Mouse (Mus musculus): ENCODE results near the gene Aff3. TPM values are rescaled to one million over a fixed set of nuclear protein-coding genes. Genes with fewer than 3 reads are reported as not detected.

Aff3 gene
- polyA plus RNA-seq, 1 experiment = not detected

DNA sequence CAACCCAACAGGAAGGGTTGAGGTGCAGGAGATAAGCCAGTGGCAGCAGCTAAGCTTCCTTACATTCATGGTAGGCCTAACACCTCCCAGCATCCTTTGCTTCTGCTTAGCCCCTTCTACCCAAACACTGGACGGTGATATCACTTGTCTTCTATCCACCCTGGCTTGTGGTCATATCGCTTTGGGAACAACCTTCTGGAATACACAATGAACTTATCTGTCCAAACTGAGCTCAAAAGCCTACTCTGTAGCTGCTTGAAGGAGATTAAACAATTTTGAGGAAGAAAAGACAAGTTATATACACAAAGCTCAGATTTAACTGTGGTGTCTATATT, 343.8 kb downstream of the Aff3 start:
- H3K27ac ChIP-seq (ENCODE audit: insufficient read depth, low read depth, low read length) = no peak overlapping the region
- 95% methylated on average over 2 of the region's 2 CpGs for WGBS
- peaks cover 8% of the 10 kb centered on the region; the same call in 1 of the 2 replicates for H3K4me1 ChIP-seq (ENCODE audit: control insufficient read depth, insufficient read depth, low read length)
- no peak overlapping the region for H3K4me3 ChIP-seq (ENCODE audit: insufficient read depth, low read depth, low read length)
- no peak for TF ChIP-seq CTCF (IDR thresholded peaks at IDR 0.05; ENCODE audit: insufficient read depth, low read depth, low read length)
- no peak for TF ChIP-seq POLR2A (IDR thresholded peaks at IDR 0.05; ENCODE audit: insufficient read depth, low read depth, low read length)

DNA sequence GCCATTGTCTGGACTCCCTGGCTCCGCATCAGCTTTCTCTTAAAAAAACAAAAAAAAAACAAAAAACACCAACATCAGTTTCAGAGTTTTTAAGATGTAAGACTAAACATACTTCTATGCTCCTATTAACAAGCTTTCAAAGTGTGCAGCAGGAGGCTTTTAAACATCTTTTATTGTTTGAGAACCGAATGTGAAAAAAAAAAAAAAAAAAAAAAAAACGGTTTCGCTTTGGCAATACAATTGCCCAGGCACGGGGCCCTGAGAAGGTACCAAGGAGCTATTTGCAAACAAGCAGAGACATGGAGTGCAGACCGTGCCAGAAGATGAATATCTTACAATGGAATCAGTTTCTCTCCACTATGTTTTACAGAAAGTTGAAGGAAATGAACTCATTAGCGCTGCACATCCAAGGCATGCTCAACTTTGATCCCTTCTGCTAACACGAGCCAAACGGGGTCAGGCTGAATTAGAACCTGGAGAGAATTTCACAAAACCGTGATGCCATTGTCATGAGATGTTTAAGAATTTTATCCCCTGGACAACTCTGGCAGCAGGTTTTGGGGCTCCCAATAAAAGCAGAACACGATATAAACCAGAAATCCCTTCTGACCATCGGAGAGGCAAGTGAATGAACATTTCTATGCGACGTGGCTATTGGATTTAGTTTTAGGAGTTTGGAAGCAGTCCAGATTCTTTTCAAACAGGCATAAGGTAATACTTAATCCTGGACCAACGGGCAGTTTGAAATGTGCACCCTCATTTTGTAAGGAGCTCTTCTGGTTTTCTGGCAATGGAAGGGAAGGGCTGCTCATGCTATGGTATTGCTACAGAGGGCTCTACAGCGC, 344.4 kb downstream of the Aff3 start:
- peaks cover 8% of the 10 kb centered on the region; the same call in 1 of the 2 replicates for H3K4me1 ChIP-seq (ENCODE audit: control insufficient read depth, insufficient read depth, low read length)
- no peak overlapping the region for H3K4me3 ChIP-seq (ENCODE audit: insufficient read depth, low read depth, low read length)
- TF ChIP-seq CTCF (IDR thresholded peaks at IDR 0.05; ENCODE audit: insufficient read depth, low read depth, low read length) (no peak), POLR2A (IDR thresholded peaks at IDR 0.05; ENCODE audit: insufficient read depth, low read depth, low read length) (no peak)
- no peak overlapping the region for H3K27ac ChIP-seq (ENCODE audit: insufficient read depth, low read depth, low read length)
- 72% methylated on average over 16 of the region's 16 CpGs for WGBS

DNA sequence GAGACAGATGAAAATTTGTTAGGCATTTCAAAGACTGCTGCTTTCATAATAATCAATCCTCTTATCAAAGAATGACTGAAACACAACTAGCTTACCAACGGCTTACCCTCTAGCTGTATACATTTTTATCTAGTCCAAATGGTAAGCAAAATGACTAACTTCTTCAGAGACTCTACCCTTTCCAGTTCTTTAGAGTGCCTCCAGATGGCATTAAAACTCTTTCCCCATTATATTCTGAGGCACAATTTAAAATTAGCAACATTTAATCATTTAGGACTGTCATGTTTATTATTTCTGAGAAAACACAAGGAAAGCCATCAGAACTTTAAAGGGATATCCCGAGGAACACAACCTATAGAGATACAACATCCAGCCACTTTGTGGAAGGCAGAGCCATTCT, 346.1 kb downstream of the Aff3 start:
- H3K4me1 ChIP-seq (ENCODE audit: control insufficient read depth, insufficient read depth, low read length) = peaks cover 3% of the 10 kb centered on the region; the same call in 1 of the 2 replicates
- no peak for TF ChIP-seq POLR2A (IDR thresholded peaks at IDR 0.05; ENCODE audit: insufficient read depth, low read depth, low read length)
- TF ChIP-seq CTCF (IDR thresholded peaks at IDR 0.05; ENCODE audit: insufficient read depth, low read depth, low read length) = no peak
- 73% methylated on average over 2 of the region's 2 CpGs for WGBS
- H3K27ac ChIP-seq (ENCODE audit: insufficient read depth, low read depth, low read length) = no peak overlapping the region
- H3K4me3 ChIP-seq (ENCODE audit: insufficient read depth, low read depth, low read length) = no peak overlapping the region

DNA sequence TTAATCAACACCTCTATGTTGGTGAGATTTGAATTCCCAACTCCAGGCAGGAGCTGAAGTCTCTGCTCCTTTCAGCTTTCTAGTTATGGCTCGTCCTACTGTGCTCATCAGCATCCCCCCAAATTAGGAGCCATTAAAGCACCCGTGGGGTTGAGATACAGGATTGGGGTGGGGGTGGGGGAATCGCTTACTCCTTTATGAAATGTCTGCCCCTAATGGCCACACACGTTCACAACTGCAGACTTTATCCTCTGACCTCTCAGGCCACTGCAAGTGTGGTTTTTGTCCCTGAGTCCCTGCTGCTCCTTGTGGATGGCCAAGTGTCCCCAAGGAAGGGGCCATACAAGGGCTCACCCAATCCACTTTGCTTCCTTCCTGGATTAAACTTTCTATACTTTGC, 348.8 kb downstream of the Aff3 start:
- 87% methylated on average over 4 of the region's 4 CpGs for WGBS
- TF ChIP-seq CTCF (IDR thresholded peaks at IDR 0.05; ENCODE audit: insufficient read depth, low read depth, low read length) (no peak), POLR2A (IDR thresholded peaks at IDR 0.05; ENCODE audit: insufficient read depth, low read depth, low read length) (no peak)
- H3K4me1 ChIP-seq (ENCODE audit: control insufficient read depth, insufficient read depth, low read length) = no peaks in the 10 kb centered on the region
- H3K27ac ChIP-seq (ENCODE audit: insufficient read depth, low read depth, low read length) = no peak overlapping the region
- no peak overlapping the region for H3K4me3 ChIP-seq (ENCODE audit: insufficient read depth, low read depth, low read length)

DNA sequence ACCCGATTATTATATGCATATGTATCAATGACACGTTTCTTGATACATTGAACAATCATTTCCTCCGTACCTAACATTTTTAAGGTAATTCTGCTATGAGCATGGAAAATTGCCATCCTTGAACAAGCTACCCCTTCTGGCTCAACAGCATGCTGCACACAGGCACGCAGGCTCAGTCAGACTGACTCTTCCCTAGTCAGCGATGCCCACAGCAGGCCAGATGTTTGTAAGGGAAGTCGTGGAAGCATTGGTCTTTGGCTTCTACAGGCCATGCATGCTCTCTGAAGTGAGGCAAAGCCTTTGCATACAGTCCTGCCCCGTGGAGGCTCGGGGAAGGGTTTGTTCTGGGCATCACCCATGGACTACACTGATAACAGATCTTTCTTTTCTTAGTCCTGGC, 354.3 kb downstream of the Aff3 start:
- TF ChIP-seq POLR2A (IDR thresholded peaks at IDR 0.05; ENCODE audit: insufficient read depth, low read depth, low read length) = no peak
- no peak for TF ChIP-seq CTCF (IDR thresholded peaks at IDR 0.05; ENCODE audit: insufficient read depth, low read depth, low read length)
- Histone ChIP-seq H3K4me1 (ENCODE audit: control insufficient read depth, insufficient read depth, low read length) (peaks cover 8% of the 10 kb centered on the region; the same call in 1 of the 2 replicates), H3K27ac (ENCODE audit: insufficient read depth, low read depth, low read length) (no peak overlapping the region), H3K4me3 (ENCODE audit: insufficient read depth, low read depth, low read length) (no peak overlapping the region)
- WGBS = 90% methylated on average over 8 of the region's 8 CpGs

DNA sequence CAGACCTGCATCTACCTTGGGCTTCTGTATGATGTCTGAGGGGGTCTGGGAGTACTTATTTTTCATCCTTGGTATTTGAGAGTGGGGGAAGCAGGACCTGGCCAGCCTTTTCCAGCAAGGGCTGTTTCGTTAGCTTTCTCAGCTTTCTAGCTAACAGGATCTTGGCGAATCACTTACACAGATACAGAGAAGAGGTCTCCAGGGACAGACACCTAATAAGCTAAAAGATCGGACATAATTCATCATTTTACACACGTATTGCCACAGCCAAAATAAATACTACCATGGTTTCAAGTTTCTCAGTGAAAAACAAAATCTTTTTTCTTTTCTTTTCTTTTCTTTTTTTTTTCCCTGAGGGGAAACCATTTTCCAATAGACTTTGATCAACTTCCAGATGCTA, 354.7 kb downstream of the Aff3 start:
- H3K4me1 ChIP-seq (ENCODE audit: control insufficient read depth, insufficient read depth, low read length) = peaks cover 8% of the 10 kb centered on the region; the same call in 1 of the 2 replicates
- 94% methylated on average over 4 of the region's 4 CpGs for WGBS
- TF ChIP-seq CTCF (IDR thresholded peaks at IDR 0.05; ENCODE audit: insufficient read depth, low read depth, low read length) (no peak), POLR2A (IDR thresholded peaks at IDR 0.05; ENCODE audit: insufficient read depth, low read depth, low read length) (no peak)
- no peak overlapping the region for H3K27ac ChIP-seq (ENCODE audit: insufficient read depth, low read depth, low read length)
- no peak overlapping the region for H3K4me3 ChIP-seq (ENCODE audit: insufficient read depth, low read depth, low read length)

DNA sequence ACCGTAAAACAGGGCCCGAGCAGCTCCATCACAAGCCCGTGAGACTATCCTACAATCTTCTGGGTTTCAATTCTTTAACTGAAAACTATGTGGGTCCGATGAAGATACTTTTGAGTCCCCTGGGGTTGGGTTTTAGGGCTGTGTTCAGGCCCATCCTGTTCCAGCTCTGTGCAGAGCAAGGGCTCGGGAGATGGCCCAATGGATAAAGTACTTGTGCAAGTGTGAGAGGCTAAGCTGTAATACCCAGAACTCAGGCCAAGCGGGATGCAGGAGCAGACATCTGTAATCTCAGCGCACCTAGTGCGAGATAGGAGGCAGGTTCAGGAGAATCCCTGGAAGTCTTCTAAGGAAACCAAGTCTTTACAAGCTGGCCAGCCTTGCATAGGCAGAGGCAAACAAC, 355.4 kb downstream of the Aff3 start:
- no peak for TF ChIP-seq CTCF (IDR thresholded peaks at IDR 0.05; ENCODE audit: insufficient read depth, low read depth, low read length)
- no peak for TF ChIP-seq POLR2A (IDR thresholded peaks at IDR 0.05; ENCODE audit: insufficient read depth, low read depth, low read length)
- Histone ChIP-seq H3K27ac (ENCODE audit: insufficient read depth, low read depth, low read length) (no peak overlapping the region), H3K4me3 (ENCODE audit: insufficient read depth, low read depth, low read length) (no peak overlapping the region), H3K4me1 (ENCODE audit: control insufficient read depth, insufficient read depth, low read length) (peaks cover 8% of the 10 kb centered on the region; the same call in 1 of the 2 replicates)
- 98% methylated on average over 8 of the region's 8 CpGs for WGBS

DNA sequence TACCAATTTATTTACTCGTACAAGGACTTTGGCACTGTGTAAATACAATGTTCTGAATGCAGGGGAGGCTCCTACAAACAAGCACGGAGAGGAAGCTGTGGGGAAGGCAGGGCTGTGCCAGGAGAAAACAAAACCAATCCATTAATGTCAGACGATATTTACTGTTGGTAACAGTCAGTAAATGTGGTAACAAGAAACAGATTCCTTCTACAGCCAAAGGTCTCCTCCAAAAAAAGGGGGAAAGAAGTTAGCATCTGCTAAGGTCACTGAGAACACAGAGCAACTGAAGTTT, 356.1 kb downstream of the Aff3 start:
- no peak overlapping the region for H3K4me3 ChIP-seq (ENCODE audit: insufficient read depth, low read depth, low read length)
- H3K27ac ChIP-seq (ENCODE audit: insufficient read depth, low read depth, low read length) = no peak overlapping the region
- H3K4me1 ChIP-seq (ENCODE audit: control insufficient read depth, insufficient read depth, low read length) = peaks cover 8% of the 10 kb centered on the region; the same call in 1 of the 2 replicates
- WGBS = 37% methylated on average over 3 of the region's 3 CpGs
- TF ChIP-seq CTCF (IDR thresholded peaks at IDR 0.05; ENCODE audit: insufficient read depth, low read depth, low read length) (no peak), POLR2A (IDR thresholded peaks at IDR 0.05; ENCODE audit: insufficient read depth, low read depth, low read length) (no peak)

DNA sequence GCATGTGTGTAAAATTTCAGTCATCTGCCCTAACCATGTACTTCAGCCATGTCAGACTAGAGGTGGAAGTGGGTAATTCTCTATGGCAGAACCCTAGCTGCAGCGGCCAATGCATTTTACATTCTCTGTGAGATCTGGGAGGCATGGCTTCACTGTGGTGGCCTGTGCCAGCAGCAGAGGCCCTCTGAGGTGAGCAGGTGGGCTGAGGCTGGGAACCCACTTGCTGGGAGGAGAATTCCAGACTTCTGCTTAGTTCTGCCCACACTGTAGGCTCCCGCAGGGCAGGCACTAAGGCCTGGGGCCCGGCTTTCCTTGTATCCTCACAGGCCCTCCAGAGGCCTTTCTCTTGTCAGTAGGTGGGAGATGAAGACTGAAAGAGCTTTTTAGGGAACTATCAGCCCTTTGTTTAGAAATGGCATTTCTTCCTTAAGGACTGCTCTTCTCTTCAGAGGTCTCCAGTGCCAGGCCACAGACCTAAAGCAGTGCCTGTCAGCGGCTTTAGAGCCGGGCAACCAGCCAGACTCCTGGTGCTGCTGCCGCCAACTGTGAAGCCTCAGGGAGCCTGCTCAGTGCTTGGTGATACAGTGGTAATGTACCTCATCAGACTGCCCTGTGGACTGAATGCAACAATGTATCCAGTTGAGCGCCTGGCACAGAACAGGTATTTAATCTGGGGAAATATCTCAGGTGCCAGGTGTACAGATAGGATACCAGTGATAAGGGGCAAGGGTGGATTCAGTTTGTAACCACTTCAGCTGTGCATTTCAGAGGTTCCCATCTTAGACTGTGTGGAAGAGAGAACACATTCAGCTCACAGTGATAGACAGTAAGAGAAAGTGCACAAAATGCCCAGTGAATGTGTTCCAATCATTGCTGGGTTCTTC, 356.7 kb downstream of the Aff3 start:
- WGBS = 53% methylated on average over 7 of the region's 7 CpGs

More for the DNA sequence above, 356.7 kb downstream of the Aff3 start:
- no peak overlapping the region for H3K4me3 ChIP-seq (ENCODE audit: insufficient read depth, low read depth, low read length)
- H3K27ac ChIP-seq (ENCODE audit: insufficient read depth, low read depth, low read length) = 0 out of 2 replicates have a peak overlapping the region, but pooled peaks have one; percentile 34
- TF ChIP-seq POLR2A (IDR thresholded peaks at IDR 0.05; ENCODE audit: insufficient read depth, low read depth, low read length) = no peak
- TF ChIP-seq CTCF (IDR thresholded peaks at IDR 0.05; ENCODE audit: insufficient read depth, low read depth, low read length) = no peak
- H3K4me1 ChIP-seq (ENCODE audit: control insufficient read depth, insufficient read depth, low read length) = peaks cover 8% of the 10 kb centered on the region; the same call in 1 of the 2 replicates
